Mouse (Mus musculus) regulatory T cell (primary cell): ENCODE results near the gene Tssc4.

Source experiments
- in situ Hi-C: fragments of 300-600 bp; cut with MboI, MseI; formaldehyde crosslinking; loops from one replicate; pipeline ENCODE4 v1.15.1; 2025; ENCODE audit warnings: high pct_unique_total_duplicates

The Tssc4 gene

DNA sequence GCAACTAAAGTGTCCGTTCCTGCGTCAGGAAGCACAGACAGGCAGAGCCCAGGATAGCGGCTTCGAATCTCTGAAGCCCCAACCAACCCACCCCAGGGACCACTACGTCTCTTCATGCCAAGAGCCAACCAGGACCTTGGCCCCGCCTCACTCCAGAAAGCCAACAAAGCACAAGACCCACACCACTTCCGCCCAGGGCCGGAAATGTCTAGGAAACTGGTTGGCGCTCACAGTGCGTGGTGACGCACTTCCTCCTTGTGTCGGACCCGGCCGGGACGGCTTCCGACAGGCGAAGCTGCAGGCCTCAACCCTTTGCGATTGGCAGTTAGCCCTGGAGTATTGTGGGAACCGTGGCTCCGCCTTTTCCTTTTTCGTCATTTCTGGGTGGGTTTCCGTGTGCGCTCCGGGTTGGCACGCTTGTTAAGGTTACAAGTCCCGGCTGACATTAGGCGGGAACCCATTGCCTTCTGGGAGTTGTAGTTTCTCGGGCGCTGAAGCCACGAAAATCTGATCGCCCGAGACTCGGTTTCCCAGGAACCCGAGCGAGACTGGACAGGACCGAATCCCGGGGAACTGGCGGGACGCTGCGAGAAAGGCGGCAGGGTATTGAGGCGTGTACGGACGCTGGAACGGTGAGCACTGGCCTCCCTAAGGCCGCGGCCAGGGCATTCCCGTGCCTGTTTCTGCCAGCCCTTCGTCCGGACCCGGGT is at the start of gene Tssc4:
Tssc4 (plus strand) TSS at position 368 of the 710 bp plus-strand sequence.
- in situ Hi-C loops: no loop called here

DNA sequence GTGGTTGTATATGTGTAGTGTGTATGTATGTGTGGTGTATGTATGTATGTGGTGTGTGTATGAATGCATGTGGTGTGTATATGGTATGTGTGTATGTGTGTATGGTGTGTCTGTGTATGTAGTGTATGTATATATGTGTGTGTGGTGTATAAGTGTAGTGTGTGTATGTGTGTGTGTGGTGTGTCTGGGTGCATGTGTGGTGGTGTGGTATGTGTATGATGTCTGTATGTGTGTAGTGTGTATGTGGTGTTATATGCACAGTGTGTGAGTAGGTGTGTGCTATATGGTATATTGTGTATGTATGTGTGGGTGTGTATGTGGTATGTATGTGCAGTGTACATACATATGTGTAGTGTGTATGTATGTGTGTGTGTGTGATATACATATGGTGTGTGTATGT is 49.0 kb upstream of the Tssc4 start:
- in situ Hi-C loops: no loop called here

DNA sequence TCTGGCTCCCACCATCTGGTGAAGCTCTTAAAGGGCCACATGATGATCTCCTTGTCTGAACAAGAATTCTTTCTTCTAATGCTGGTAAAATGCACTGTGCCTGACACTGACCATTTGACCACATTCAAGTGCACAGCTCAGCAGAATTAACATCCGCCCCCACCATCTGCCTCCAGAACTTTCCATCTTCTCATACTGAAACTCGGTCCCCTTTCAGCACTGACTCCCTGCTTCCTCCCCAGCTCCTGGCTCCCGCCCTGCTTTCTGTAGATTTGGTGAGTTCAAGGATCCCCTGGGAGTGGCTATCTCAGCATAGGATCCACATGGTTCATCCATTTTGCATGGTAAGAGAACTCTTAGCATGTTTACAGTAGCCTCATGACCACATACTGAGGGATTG is 48.3 kb upstream of the Tssc4 start:
- in situ Hi-C loops: no loop called here

DNA sequence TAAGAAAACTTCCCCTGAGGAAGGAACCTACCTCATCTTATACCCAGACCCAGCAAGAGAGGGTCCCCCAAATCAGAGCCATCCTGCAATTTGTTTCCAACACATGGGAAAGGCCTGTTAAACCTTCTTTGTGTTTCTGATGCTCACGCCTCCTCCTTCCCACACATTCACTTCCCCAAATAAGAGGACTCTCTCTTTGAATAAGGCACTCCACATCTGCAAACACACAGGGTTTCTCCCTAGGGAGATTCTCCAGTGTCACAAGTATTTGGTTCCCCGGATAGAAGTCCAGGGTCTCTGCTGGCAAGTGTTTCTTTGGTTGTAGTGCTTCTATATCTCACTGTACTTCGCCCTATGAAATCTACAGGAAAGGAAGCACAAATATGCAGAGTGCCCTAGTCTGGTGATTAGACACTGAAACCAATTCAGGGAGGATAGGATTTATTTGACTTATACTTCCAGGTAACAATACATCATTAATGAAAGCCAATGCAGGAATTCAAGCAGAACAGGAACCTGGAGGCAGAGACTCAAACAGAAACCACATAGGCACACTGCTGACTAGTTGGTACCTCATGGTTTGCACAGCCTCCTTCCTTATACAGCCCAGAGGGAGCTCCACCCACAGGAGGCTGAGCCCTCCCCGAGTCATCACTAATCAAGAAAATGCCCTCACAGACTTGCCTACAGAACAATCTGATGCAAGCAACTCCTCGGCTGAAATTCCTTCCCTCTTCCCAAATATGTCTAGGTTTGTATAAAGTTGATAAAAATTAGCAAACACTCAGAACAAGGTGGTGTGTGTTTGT is 47.5 kb upstream of the Tssc4 start:
- in situ Hi-C loops: no loop called here

DNA sequence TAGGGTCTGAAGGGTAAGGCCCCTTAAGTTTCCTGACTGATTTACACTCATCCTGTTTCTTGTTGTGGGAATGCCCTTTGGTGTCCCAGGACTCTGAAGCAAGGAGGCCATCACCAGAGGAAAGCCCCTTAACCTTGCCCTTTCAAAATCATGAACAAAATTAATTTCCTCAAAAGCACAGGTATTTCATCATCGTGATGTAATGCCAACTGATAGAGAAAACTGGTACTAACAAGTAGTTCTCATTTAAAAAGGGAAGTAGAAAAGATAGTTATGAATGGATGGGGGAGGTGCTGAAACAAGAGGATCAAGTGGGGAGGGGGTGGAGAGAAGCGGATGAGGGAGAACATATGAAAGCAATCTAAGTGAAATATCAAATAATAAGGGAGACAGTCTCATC is 45.5 kb upstream of the Tssc4 start:
- in situ Hi-C loops: no loop called here

DNA sequence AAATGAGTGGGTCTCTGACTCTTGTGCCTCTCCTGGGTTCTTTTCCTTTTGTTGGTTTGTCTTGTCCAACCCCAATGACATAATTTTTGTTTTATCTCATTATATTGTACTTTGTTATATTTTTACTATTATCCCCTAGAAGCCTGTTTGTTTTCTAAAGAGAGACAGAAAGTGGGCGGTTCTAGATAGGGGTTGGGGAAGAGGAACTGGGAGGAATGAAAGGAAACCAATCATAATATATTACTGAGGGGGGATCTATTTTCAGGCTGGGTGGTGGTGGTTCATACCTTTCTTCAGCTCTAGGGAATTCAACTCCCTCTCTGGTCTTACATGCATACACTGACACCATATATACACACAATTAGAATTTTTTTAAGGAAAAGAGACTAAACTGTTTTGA is 44.8 kb upstream of the Tssc4 start:
- in situ Hi-C loops: no loop called here

DNA sequence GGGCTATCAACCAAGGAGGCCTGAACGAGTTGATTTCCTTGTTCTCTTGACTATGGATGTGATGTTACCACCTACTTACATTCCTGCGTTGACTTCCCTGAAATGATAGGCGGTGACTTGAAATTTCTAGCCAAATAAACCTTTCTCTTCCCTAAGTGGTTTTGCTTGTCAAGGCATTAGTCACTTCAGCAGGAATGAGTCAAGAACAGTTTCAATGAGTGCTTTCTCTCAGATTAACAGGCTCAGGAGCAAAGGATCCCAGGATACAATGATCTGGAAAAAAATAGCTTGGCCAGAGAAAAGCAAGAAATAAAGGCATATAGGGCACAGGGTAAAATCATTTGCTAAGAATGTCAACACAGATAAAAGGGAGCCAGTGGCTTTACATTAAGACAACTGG is 43.6 kb upstream of the Tssc4 start:
- in situ Hi-C loops: no loop called here

DNA sequence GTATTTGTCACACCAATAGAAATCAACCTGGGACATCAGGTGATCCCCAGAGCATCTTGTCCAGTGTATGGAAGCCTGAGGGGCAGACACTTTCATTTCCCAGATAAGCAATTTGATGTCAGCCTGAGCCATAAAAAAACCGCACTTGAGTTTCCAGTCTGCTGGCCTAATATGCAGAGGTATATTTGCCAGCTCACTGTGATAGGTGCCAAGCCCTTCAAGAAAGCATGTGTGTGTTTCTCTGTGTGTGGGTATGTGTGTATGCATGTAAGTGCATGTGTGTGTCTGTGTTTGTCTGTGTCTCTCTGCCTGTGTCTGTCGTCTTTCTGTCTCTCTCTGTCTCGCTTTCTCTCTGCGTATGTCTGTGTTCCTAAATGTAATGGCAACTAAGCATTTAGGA is 41.9 kb upstream of the Tssc4 start:
- in situ Hi-C loops: no loop called here

DNA sequence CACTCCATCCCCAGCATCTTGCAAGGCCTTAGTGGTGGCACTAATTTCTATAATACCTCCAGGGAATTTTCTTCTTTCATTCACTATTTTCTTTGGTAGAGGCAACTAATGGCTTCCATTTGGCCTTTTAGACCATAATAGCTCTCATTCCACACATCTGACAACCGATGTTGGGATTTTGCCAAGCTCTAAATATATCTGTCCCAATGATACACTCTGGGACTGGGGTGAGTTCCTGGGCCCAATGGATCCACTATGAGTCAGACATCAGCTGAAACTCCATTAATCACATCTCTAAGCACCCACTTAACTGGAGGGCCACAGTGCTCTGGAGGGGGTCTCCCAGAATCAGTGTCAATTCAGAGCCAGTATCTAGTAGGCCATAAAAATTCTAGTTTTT is 37.2 kb upstream of the Tssc4 start:
- in situ Hi-C loops: no loop called here

DNA sequence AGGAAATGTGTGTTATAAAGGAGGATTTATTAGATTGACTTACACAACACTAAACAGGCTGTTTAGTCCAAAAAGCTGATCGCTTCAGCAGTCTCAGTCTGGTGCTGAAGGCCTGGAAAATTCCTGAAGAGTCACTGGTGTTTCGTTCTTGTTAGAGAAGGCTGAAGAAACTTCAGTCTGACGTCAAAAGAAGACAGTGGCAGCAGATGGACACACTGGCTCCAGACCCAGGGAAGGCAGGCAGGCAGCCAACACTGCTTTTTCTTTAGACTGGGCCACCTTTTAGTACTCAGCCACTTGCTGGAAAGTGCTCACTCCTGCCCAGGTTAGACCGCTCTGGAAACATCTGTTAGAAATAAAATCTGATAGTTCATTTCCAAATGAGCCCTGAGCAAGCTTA is 35.5 kb upstream of the Tssc4 start:
- in situ Hi-C loops: no loop called here

DNA sequence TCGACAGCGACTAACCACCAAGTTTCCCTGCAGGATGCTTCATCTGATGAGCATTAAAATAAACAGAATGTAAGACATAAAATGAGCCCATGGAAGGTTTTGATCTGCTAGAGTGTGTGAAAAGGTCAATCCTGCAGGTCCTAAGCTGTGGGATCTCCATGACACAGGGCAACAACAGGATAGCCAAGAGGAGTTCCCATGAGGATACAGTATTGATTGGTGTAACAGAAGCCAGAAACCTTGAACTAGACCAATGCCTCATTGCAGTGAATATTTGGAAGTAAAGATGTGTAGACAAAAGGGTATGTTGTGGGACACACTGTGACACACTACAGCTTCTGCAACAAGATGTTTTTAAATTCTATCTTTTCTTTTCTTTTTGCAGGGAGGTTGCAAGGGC is 34.9 kb upstream of the Tssc4 start:
- in situ Hi-C loops: no loop called here

DNA sequence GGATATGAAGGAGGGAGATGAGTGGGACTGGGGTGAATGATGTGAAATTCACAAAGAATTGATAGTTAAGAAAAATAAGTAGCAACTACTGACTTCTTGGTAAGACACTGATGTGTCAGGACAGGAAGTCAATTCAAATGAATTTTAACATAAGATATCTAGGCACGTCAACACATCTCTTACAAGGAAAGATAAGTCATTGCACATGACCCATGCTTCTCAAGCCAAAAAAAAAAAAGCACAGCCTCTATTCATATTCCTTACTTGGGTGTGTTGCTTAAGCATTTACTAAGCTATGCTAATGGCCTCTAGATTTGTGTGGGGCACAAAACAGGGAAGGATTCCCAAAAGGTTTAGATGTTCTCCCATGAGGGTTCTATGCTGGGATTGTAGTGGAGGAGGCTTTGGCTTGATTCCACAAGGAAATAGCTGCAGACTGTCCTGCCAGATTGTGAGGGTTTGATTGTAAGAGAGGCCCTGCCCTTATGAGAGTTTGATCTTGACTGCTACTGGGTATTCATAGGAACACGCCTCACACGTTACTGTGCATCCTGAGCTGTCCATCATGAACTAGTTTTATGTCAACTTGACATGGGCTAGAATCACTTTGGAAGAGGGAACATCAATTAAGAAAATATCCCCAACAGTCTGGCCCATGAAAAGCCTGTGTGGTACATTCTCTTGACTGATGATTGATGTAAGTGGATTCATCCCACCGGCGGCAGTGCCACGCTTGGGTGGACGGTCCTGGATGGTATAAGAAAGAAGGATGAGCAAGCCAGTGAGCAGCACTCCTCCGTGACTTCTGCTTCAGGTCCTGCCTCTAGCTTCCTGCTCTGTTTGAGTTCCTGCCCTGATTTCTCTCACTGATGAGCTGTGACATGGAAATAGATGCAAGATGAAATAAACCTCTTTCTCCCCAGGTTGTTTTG is 34.3 kb upstream of the Tssc4 start:
- in situ Hi-C loops: no loop called here

DNA sequence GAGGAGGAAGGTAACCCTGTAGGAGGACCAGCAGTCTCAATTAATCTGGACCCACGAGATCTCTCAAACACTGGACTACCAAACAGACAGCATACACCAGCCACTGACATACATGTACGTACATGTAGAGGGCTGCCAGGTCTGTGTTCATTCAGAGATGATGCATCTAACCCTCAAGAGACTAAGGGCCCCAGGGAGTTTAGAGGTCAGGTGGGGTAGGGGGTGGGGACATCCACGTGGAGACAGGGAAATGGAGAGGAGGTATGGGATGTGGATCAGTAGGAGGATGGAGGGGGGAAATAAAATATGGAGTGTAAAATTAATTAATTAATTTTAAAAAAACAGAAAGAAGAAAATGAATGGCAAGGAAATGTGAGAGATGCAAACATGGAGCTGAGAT is 32.3 kb upstream of the Tssc4 start:
- in situ Hi-C loops: no loop called here

DNA sequence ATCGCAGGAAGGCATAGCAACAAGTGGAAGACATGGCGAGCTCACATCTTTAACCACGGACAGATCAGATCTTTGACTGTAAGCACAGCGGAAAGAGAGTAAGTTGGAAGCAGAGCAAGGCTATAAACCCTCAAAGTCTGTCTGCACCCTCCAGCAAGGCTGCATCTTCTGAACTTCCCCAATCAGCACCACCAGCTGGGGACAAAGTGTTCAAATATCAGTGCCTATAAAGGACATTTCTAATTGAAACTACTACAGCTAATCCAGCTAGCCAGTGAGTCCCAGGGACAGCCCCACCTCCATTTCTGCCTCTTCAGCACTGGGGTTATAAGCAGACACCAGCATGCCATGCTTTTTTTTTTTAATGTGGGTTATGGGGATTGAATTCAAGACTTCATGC is 31.7 kb upstream of the Tssc4 start:
- in situ Hi-C loops: no loop called here

DNA sequence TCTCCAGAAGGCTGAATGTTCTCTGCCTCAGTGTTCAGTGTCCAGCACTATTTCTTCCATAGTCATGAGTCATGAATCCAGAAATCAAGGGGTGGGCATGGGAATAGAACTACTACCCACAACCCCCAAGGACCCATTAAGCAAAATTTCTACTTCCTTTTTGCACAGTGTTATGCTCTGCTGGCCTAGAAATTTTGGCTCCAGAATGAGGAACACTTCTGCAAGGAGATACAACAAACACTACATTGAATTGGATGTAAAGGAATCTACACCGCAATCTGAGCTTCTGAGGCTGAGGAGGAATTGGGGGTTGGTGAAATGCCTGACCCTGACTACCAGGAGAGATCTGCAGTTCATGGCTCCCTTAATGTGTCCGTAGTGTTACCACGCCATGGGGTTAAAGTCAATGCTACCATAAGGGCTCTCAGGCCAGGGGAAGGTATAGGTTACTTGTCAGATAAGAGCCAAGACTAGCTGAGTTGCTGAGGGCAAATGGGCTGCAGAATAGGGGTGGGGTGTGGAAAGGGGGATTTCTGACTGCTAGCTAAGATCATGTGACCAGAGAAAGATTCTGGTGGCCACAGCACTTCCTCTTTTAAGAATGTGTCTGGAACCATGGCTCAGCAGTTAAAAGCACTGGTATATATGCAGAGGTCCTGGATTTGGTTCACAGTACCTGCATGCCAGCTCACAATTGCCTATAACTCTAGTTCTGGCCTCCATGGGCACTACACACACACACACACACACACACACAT is 30.7 kb upstream of the Tssc4 start:
- in situ Hi-C loops: no loop called here

DNA sequence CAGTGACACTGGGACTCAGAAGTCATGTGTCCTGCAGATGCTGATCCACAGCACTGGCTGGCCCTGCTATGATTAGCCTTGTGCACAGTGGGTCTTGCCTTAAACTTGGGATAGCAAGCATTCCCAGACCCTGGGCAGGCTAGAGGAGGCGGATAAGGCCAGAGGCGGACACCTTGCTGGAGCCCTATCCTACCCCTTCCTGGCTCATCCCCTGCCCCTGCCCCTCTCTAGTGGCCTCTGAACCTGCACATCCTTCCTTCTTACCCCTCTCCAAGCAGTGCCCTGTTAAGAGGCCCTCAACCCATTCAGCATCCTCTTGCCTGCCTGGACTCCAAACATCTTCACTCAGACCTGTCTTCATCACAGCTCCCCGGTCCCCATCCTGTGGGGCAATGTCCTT is 28.5 kb upstream of the Tssc4 start:
- in situ Hi-C loops: no loop called here

DNA sequence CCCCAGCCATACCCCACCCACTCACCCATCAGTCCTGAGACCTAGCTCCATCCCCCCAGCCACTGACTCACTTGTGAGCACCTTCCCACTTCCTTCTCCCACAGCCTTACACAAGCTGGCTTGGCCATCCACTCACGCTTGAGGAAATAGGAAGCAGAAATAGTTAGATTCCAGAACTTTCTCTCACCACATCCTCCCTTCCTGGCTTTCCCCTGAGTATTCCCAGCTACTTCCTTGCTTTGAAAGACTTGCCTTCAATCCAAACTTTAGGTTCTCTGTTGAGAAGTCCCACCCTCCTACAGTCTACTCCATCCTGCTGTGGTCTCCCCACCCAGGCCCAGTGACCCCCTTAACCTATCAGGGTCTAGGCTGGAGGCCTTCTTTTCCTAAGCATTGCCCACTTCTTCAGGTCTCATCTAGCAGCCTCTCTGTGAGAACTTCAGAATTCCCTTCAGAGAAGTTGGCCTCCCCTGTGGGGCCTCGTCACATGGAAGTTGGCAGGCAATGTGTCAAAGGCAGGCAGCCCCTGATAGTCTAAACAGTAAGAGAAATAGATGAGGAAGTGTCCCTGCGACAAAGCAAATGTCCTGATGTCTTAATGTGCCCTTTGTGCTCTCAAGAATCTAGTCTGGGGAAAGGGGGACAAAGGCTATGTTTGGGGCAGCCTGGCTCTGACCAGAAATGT is 27.8 kb upstream of the Tssc4 start:
- in situ Hi-C loops: no loop called here

DNA sequence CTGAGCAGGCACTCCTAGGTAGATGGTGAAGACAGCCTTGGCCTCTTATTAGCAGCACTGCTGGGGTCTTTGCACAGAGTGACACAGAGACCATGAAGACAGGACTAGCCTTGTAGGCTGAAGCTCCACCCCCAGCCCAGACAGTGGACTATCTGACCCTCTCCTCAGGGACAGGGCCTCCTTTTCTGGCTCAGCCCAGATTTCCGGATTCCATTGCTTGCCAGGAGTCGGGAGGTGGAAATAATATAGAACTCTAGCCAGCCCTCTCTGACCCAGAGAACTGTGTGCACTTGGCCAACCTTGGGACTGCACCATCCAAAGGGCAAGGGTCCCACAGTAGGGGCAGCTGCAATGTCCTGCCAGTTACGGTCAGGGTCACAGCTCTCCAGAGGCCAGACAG is 27.0 kb upstream of the Tssc4 start:
- in situ Hi-C loops: no loop called here

DNA sequence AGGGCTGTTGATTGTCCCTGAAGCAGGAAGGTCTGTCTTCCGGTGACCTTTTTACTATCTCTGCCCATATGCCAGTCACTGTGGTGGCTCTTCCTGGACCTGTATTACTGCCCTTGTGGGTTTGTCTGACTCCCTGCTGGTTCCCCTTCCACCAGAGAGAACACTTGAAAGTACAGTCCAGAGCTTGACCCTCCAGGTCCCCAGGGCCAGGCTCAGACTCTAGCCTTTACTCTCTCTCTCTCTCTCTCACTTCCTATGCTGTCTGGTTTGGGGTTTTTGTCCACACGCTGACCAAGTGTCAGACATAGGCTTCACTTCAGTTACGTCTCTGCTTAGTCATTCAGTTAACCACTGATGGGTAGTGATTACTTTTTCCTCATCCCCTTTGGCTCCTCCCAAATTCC is 26.1 kb upstream of the Tssc4 start:
- in situ Hi-C loops: no loop called here

DNA sequence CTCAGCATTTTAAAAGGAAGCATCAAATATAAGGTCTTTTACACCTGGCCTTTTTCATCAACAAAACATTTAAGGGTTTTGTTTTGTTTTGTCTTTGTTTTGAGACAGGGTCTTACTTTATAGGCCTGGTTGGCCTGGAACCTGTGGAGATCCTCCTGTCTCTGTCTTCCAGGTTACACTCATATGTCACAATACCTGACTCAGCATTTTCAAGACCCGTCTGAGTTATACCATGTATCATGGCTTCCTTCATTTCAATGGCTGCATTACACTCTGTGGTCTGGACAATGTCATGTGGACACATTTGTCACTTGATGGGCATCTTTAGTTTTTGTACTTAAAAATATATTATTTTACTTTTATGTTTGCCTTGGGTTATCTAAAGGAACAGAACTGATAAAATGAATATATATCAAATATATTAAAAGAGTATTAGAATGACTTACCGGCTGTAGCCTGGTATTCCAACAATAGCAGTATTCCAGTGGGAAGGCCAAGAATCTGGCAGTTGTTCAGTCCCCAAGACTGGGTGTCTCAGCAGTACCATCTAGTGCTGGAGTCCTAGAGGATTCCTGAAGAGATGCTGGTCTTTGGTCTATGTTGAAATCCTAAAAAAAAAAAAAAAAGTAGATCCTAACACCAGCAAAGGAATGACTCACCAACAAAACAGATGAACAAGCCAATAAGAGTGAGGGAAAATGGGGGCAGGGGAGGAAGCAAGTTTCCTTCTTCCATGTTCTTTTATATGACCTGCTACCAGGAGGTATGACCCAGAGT is 24.8 kb upstream of the Tssc4 start:
- in situ Hi-C loops: no loop called here
